Comparison of ENCODE assay signal across 24 mouse cellular contexts in genomic region chr11:88945971-88946585, GRCm38 (mm10). TPM values are rescaled to one million over a fixed set of nuclear protein-coding genes. Genes with fewer than 3 reads are reported as not detected.
A peak's percentile ranks its signal among the peaks of the same experiment; 100 is the strongest.
DNase-seq lines count a peak whose midpoint lies in the region; ATAC-seq lines count a peak whose summit lies in the region.
"Had no signal": no experiment of that assay in that cellular context is flagged by ENCODE, and none has a peak within 500 bp of the region (broad histone marks: within the 10 kb centered on the region; RNA-seq: fewer than 3 reads in every experiment).

No protein-coding gene starts in this region.

- no peak overlapping the region for H3K9ac ChIP-seq in midbrain, embryonic 13.5 days (replicated peaks)
- H3K9ac ChIP-seq: embryonic facial prominence, embryonic 13.5 days; heart, embryonic 12.5 days; liver, embryonic 12.5 days; lung, embryonic 14.5 days; neural tube, embryonic 15.5 days had no signal

- H3K4me1 ChIP-seq in midbrain, embryonic 10.5 days = no peaks in the 10 kb centered on the region
- no peaks in the 10 kb centered on the region for H3K4me1 ChIP-seq in midbrain, embryonic 13.5 days (replicated peaks)
- H3K4me1 ChIP-seq: embryonic facial prominence, embryonic 13.5 days had no signal

- H3K27me3 ChIP-seq in midbrain, embryonic 10.5 days (ENCODE audit: low read depth, poor library complexity, severe bottlenecking) = no peaks in the 10 kb centered on the region
- no peaks in the 10 kb centered on the region for H3K27me3 ChIP-seq in midbrain, embryonic 13.5 days
- H3K27me3 ChIP-seq: embryonic facial prominence, embryonic 13.5 days; heart, embryonic 12.5 days; neural tube, embryonic 15.5 days had no signal

- H3K27ac ChIP-seq in midbrain, embryonic 10.5 days (replicated peaks) = 0 out of 2 replicates have a peak overlapping the region, but pooled peaks have one; percentile 15
- no peak overlapping the region for H3K27ac ChIP-seq in midbrain, embryonic 13.5 days
- H3K27ac ChIP-seq: embryonic facial prominence, embryonic 13.5 days; layer of hippocampus, adult 2 months; liver, embryonic 12.5 days; neural tube, embryonic 15.5 days had no signal

- no peak for ATAC-seq in midbrain, embryonic 13.5 days
- ATAC-seq in megakaryocyte progenitor cell, adult 5-6 weeks (replicated peaks; ENCODE audit: poor library complexity) = peak; percentile 51
- ATAC-seq: activated CD4-positive, CD25-positive, alpha-beta regulatory T cell, adult 4 months; liver, embryonic 12.5 days had no signal

- 74% methylated on average over 8 of the region's 8 CpGs for WGBS in midbrain, embryonic 10.5 days
- 79% methylated on average over 8 of the region's 8 CpGs for WGBS in midbrain, embryonic 13.5 days

- no peak overlapping the region for H3K4me3 ChIP-seq in midbrain, embryonic 10.5 days
- H3K4me3 ChIP-seq in midbrain, embryonic 13.5 days (replicated peaks) = no peak overlapping the region
- H3K4me3 ChIP-seq: embryonic facial prominence, embryonic 13.5 days; heart, embryonic 12.5 days; layer of hippocampus, adult 2 months; liver, embryonic 12.5 days; myocyte; neural tube, embryonic 15.5 days had no signal

- no peak overlapping the region for H3K4me2 ChIP-seq in midbrain, embryonic 13.5 days (replicated peaks)
- H3K4me2 ChIP-seq: embryonic facial prominence, embryonic 13.5 days; heart, embryonic 12.5 days; liver, embryonic 12.5 days; lung, embryonic 14.5 days; neural tube, embryonic 15.5 days had no signal

- no peaks in the 10 kb centered on the region for H3K9me3 ChIP-seq in midbrain, embryonic 10.5 days (replicated peaks)
- no peaks in the 10 kb centered on the region for H3K9me3 ChIP-seq in midbrain, embryonic 13.5 days
- H3K9me3 ChIP-seq: embryonic facial prominence, embryonic 13.5 days; heart, embryonic 12.5 days; liver, embryonic 12.5 days; neural tube, embryonic 15.5 days had no signal

- peaks cover 85% of the 10 kb centered on the region for H3K36me3 ChIP-seq in midbrain, embryonic 10.5 days
- peaks cover 22% of the 10 kb centered on the region for H3K36me3 ChIP-seq in midbrain, embryonic 13.5 days

- DNase-seq in embryo, embryonic 9.5 days (ENCODE audit: extremely low spot score) = peak; percentile 4
- no peak for DNase-seq in embryo, embryonic 10.5 days (ENCODE audit: low spot score)
- no peak for DNase-seq in midbrain, embryonic 10.5 days (ENCODE audit: low spot score)
- peak; percentile 71 for DNase-seq in cerebellum, adult 9-11 months
- DNase-seq in spleen, postnatal 10 days (ENCODE audit: low spot score in 2 of 2) = no peak
- DNase-seq in thymus, postnatal 14 days = no peak
- DNase-seq: adrenal gland, postnatal 14 days; gastrocnemius, postnatal 36 days; heart, postnatal 4 days; kidney, adult 18-20 months; lung, embryonic 14.5 days; lung, postnatal 4 days; midbrain, embryonic 14.5 days had no signal

RNA-seq across cellular contexts. Expression of gene Scpep1, which starts 9.2 kb away (rescaled TPM):
- polyA plus RNA-seq in midbrain, embryonic 10.5 days (2016; fragmentation: Nextera tagmentation; extraction: Ambion mirVana) = 75.5 and 81.0 TPM in 2 replicates
- polyA plus RNA-seq in midbrain, embryonic 13.5 days (2015; fragmentation: Nextera tagmentation; extraction: Ambion mirVana) = 26.7 and 27.8 TPM in 2 replicates
- 25.0 and 25.4 TPM in 2 replicates for total RNA-seq in megakaryocyte progenitor cell, adult 5-6 weeks (2015)
- 13.8 and 15.0 TPM in 2 replicates for total RNA-seq in megakaryocyte progenitor cell, adult 5-6 weeks (2017)

RNA-seq across cellular contexts. Expression of gene Elobl, which starts 20.7 kb away (rescaled TPM):
- polyA plus RNA-seq in midbrain, embryonic 10.5 days (2016; fragmentation: Nextera tagmentation; extraction: Ambion mirVana) = not detected in 2 replicates
- polyA plus RNA-seq in midbrain, embryonic 13.5 days (2015; fragmentation: Nextera tagmentation; extraction: Ambion mirVana) = not detected in 2 replicates
- not detected in 2 replicates for total RNA-seq in megakaryocyte progenitor cell, adult 5-6 weeks (2015)
- not detected in 2 replicates for total RNA-seq in megakaryocyte progenitor cell, adult 5-6 weeks (2017)
- total RNA-seq: adrenal gland, postnatal 14 days; gastrocnemius, postnatal 36 days; heart, postnatal 4 days; layer of hippocampus, adult 2 months; left cerebral cortex, adult 8-10 months had no signal
- polyA plus RNA-seq: activated CD4-positive, CD25-positive, alpha-beta regulatory T cell, adult 4 months; embryonic facial prominence, embryonic 13.5 days; heart, embryonic 12.5 days; limb, embryonic 11.5 days; liver, embryonic 12.5 days; lung, embryonic 14.5 days; midbrain, embryonic 14.5 days; neural tube, embryonic 15.5 days had no signal

RNA-seq across cellular contexts. Expression of gene Coil, which starts 24.0 kb away (rescaled TPM):
- 29.9 and 30.3 TPM in 2 replicates for polyA plus RNA-seq in midbrain, embryonic 10.5 days (2016; fragmentation: Nextera tagmentation; extraction: Ambion mirVana)
- 28.1 and 29.3 TPM in 2 replicates for polyA plus RNA-seq in midbrain, embryonic 13.5 days (2015; fragmentation: Nextera tagmentation; extraction: Ambion mirVana)
- 7.6 and 10.1 TPM in 2 replicates for total RNA-seq in megakaryocyte progenitor cell, adult 5-6 weeks (2015)
- 11.2 and 11.7 TPM in 2 replicates for total RNA-seq in megakaryocyte progenitor cell, adult 5-6 weeks (2017)

RNA-seq across cellular contexts. Expression of gene Trim25, which starts 53.1 kb away (rescaled TPM):
- 3.0 and 3.3 TPM in 2 replicates for polyA plus RNA-seq in midbrain, embryonic 10.5 days (2016; fragmentation: Nextera tagmentation; extraction: Ambion mirVana)
- 3.4 and 3.5 TPM in 2 replicates for polyA plus RNA-seq in midbrain, embryonic 13.5 days (2015; fragmentation: Nextera tagmentation; extraction: Ambion mirVana)
- total RNA-seq in megakaryocyte progenitor cell, adult 5-6 weeks (2015) = 22.8 and 28.2 TPM in 2 replicates
- 16.7 and 21.2 TPM in 2 replicates for total RNA-seq in megakaryocyte progenitor cell, adult 5-6 weeks (2017)

Comparison
In these comparisons a context has a peak if more than half of its experiments do, and no peak if none do; other contexts are left out.
1. DNase-seq: peak in embryo, embryonic 9.5 days (single experiment) and cerebellum, adult 9-11 months (single experiment); none in embryo, embryonic 10.5 days (single experiment), midbrain, embryonic 10.5 days (single experiment), spleen, postnatal 10 days (0 of 2) and thymus, postnatal 14 days (single experiment).